Mouse (Mus musculus) embryonic facial prominence, embryonic 12.5 days (tissue): ENCODE data around the gene Tmem135. TPM values are rescaled to one million over a fixed set of nuclear protein-coding genes. Genes with fewer than 3 reads are reported as not detected.
A peak's percentile ranks its signal among the peaks of the same experiment; 100 is the strongest.

ENCODE experiments used
- ATAC-seq: fragments of 200-750 bp; cut with Nextera tagmentation; 2 replicates; pipeline ENCODE4 v1.8.0; 2017; ENCODE audit not compliant: insufficient number of reproducible peaks, insufficient read depth, low FRiP score, low TSS enrichment
- H3K27ac ChIP-seq: fragments of 300-500 bp; sonication (generic); 2 replicates; pipeline ENCODE4 v1.5.1; 2016; ENCODE audit warnings: mild to moderate bottlenecking
- H3K27me3 ChIP-seq: fragments of 300-500 bp; sonication (generic); 2 replicates; pipeline ENCODE4 v1.6.1; 2016; ENCODE audit warnings: mild to moderate bottlenecking, moderate library complexity
- H3K36me3 ChIP-seq: fragments of 300-500 bp; sonication (generic); 2 replicates; pipeline ENCODE4 v1.6.1; 2016; ENCODE audit warnings: mild to moderate bottlenecking
- H3K4me1 ChIP-seq: fragments of 300-500 bp; sonication (generic); 2 replicates; pipeline ENCODE4 v1.6.1; 2016
- H3K4me2 ChIP-seq: fragments of 300-500 bp; sonication (generic); replicated peaks from 2 replicates; pipeline ENCODE4 v1.6.1; 2016; ENCODE audit warnings: mild to moderate bottlenecking, moderate library complexity
- H3K4me3 ChIP-seq: fragments of 300-500 bp; sonication (generic); 2 replicates; pipeline ENCODE4 v1.5.1; 2016; ENCODE audit warnings: mild to moderate bottlenecking
- H3K9ac ChIP-seq: fragments of 300-500 bp; sonication (generic); 2 replicates; pipeline ENCODE4 v1.6.1; 2016; ENCODE audit warnings: mild to moderate bottlenecking, moderate library complexity
- H3K9me3 ChIP-seq: fragments of 300-500 bp; sonication (generic); 2 replicates; pipeline ENCODE4 v1.6.1; 2016; ENCODE audit warnings: mild to moderate bottlenecking, moderate library complexity
- WGBS: fragments of 180-500 bp; shearing (Covaris S2); methylation state at CpG from one replicate; pipeline ENCODE4 v1.1.7; 2016; 5-methylcytosine and 5-hydroxymethylcytosine counted together
- polyA plus RNA-seq: library from polyadenylated mRNA; unstranded; fragments of >200 nt; fragmentation: Nextera tagmentation; extraction: Ambion mirVana; gene quantifications from 2 replicates; pipeline ENCODE4 v1.2.1, GENCODE M21; 2016

The Tmem135 gene
- polyA plus RNA-seq, 1 experiment from 2014 or later: 23.0 TPM

GRCm38 (mm10) chr7:89371623-89372295 is 32.3 kb downstream of the Tmem135 start:
- Histone ChIP-seq H3K36me3 (no peaks in the 10 kb centered on the region), H3K4me2 (no peak overlapping the region), H3K27me3 (no peaks in the 10 kb centered on the region), H3K4me3 (no peak overlapping the region), H3K4me1 (no peaks in the 10 kb centered on the region), H3K9ac (no peak overlapping the region), H3K27ac (no peak overlapping the region), H3K9me3 (no peaks in the 10 kb centered on the region)
- WGBS: 67% methylated on average over 6 of the region's 6 CpGs
- ATAC-seq: no peak

- H3K4me1 ChIP-seq: no peaks in the 10 kb centered on the region
- ATAC-seq: no peak
- no peaks in the 10 kb centered on the region for H3K27me3 ChIP-seq
- H3K4me2 ChIP-seq: no peak overlapping the region
- no peak overlapping the region for H3K27ac ChIP-seq
- H3K4me3 ChIP-seq: no peak overlapping the region
- H3K36me3 ChIP-seq: no peaks in the 10 kb centered on the region
- no peaks in the 10 kb centered on the region for H3K9me3 ChIP-seq
- WGBS: 25% methylated on average over 1 of the region's 1 CpGs
- H3K9ac ChIP-seq: no peak overlapping the region
Observed at GRCm38 (mm10) chr7:89370917-89371316, 33.1 kb downstream of the Tmem135 start.

DNA sequence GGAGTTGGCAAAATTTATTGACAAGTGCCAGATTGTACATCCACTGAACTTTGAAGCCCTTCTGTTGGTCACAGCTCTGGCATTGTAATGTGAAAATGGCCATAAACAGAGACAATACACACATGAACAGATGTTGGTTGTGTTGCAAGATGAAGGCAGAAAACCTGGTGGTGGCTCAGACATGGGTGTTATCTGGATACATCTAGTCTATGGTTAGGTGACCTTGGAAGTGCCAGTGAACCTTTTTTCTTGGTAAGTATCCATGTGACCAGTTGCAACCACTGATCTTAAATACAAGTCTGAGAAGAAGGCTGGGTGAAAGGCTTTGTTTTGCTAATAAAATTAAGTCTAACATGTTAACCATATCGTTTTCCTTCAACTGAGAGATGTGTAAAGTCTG is 33.9 kb downstream of the Tmem135 start:
- Histone ChIP-seq H3K9ac (no peak overlapping the region), H3K9me3 (no peaks in the 10 kb centered on the region), H3K36me3 (no peaks in the 10 kb centered on the region), H3K4me2 (no peak overlapping the region), H3K4me1 (no peaks in the 10 kb centered on the region), H3K27me3 (no peaks in the 10 kb centered on the region), H3K27ac (no peak overlapping the region), H3K4me3 (no peak overlapping the region)
- ATAC-seq: no peak
- WGBS: 74% methylated on average over 1 of the region's 1 CpGs

- Histone ChIP-seq H3K27me3 (no peaks in the 10 kb centered on the region), H3K9me3 (no peaks in the 10 kb centered on the region), H3K4me1 (no peaks in the 10 kb centered on the region), H3K36me3 (no peaks in the 10 kb centered on the region), H3K4me2 (no peak overlapping the region), H3K4me3 (no peak overlapping the region), H3K27ac (no peak overlapping the region), H3K9ac (no peak overlapping the region)
- no peak for ATAC-seq
- WGBS: 37% methylated on average over 3 of the region's 3 CpGs
Observed at GRCm38 (mm10) chr7:89367643-89368042, 36.4 kb downstream of the Tmem135 start.

- Histone ChIP-seq H3K9me3 (no peaks in the 10 kb centered on the region), H3K4me2 (no peak overlapping the region), H3K9ac (no peak overlapping the region), H3K4me1 (no peaks in the 10 kb centered on the region), H3K27me3 (no peaks in the 10 kb centered on the region), H3K4me3 (no peak overlapping the region), H3K27ac (no peak overlapping the region), H3K36me3 (no peaks in the 10 kb centered on the region)
- no peak for ATAC-seq
- 80% methylated on average over 10 of the region's 10 CpGs for WGBS
Observed at GRCm38 (mm10) chr7:89365135-89365880, 38.7 kb downstream of the Tmem135 start.

- ATAC-seq: no peak
- Histone ChIP-seq H3K9ac (no peak overlapping the region), H3K4me2 (no peak overlapping the region), H3K4me3 (no peak overlapping the region), H3K27ac (no peak overlapping the region), H3K9me3 (no peaks in the 10 kb centered on the region), H3K4me1 (no peaks in the 10 kb centered on the region), H3K36me3 (no peaks in the 10 kb centered on the region), H3K27me3 (no peaks in the 10 kb centered on the region)
- WGBS: 88% methylated on average over 5 of the region's 5 CpGs
Observed at GRCm38 (mm10) chr7:89363975-89364374, 40.0 kb downstream of the Tmem135 start.

DNA sequence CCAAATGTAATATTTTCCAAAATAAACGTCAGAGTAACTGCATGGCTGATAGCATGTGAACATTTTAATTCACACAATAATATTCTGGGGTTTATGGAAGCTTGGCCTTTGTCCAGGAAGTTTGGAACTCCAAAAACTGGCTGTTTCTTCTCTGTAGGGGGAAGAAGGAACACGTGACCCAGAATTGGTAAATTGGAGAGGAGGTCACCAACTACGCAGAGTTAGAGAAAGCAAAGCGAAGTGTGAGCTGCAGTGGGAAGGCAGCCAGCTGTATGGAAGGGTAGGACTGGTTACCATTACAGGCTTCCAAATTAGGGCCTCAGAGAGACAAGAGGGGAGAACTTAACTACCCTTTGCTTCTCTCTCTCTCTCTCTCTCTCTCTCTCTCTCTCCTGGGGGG is 47.7 kb downstream of the Tmem135 start:
- 22% methylated on average over 4 of the region's 4 CpGs for WGBS
- H3K4me1 ChIP-seq: peaks cover 20% of the 10 kb centered on the region
- H3K4me2 ChIP-seq: no peak overlapping the region
- H3K9me3 ChIP-seq: no peaks in the 10 kb centered on the region
- no peaks in the 10 kb centered on the region for H3K27me3 ChIP-seq
- H3K36me3 ChIP-seq: no peaks in the 10 kb centered on the region
- H3K4me3 ChIP-seq: no peak overlapping the region
- no peak overlapping the region; the same call in 1 of the 2 replicates for H3K27ac ChIP-seq
- ATAC-seq: peak; percentile 91
- H3K9ac ChIP-seq: no peak overlapping the region

GRCm38 (mm10) chr7:89355519-89356255 is 48.3 kb downstream of the Tmem135 start:
- WGBS: 48% methylated on average over 8 of the region's 8 CpGs

DNA sequence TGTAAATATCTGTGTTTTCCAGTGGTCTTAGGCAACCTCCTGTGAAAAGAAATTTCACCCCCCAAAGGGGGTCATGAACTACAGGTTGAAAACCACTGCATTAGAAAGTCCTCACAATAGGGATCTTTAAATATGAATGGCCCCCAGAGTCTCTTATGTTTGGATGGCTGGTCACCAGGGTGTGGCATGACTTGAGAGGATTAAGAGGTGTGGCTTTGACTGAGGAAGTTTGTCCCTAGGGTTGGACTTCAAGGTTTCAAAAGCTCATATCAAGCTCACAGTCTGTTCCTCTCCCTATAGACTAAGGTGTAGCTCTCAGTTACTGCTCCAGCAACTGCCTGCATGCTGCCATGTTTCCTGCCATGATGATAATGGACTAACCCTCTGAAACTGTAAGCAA is 62.0 kb downstream of the Tmem135 start:
- H3K4me2 ChIP-seq: no peak overlapping the region
- H3K9ac ChIP-seq: no peak overlapping the region
- H3K4me1 ChIP-seq: peaks cover 11% of the 10 kb centered on the region
- no peaks in the 10 kb centered on the region for H3K27me3 ChIP-seq
- ATAC-seq: no peak
- no peak overlapping the region for H3K4me3 ChIP-seq
- H3K36me3 ChIP-seq: no peaks in the 10 kb centered on the region
- no peak overlapping the region for H3K27ac ChIP-seq
- H3K9me3 ChIP-seq: no peaks in the 10 kb centered on the region

More at GRCm38 (mm10) chr7:89355519-89356255, 48.3 kb downstream of the Tmem135 start:
- Histone ChIP-seq H3K4me3 (no peak overlapping the region), H3K36me3 (no peaks in the 10 kb centered on the region), H3K27ac (peak overlapping the region; percentile 61), H3K4me2 (no peak overlapping the region), H3K4me1 (peaks cover 20% of the 10 kb centered on the region), H3K9ac (no peak overlapping the region), H3K9me3 (no peaks in the 10 kb centered on the region), H3K27me3 (no peaks in the 10 kb centered on the region)
- ATAC-seq: 0 out of 2 replicates have a peak, but pooled peaks have one; percentile 3

- H3K4me1 ChIP-seq: peaks cover 16% of the 10 kb centered on the region
- H3K4me2 ChIP-seq: no peak overlapping the region
- ATAC-seq: no peak
- no peak overlapping the region for H3K27ac ChIP-seq
- no peak overlapping the region for H3K9ac ChIP-seq
- WGBS: 74% methylated on average over 1 of the region's 1 CpGs
- no peaks in the 10 kb centered on the region for H3K27me3 ChIP-seq
- H3K4me3 ChIP-seq: no peak overlapping the region
- H3K36me3 ChIP-seq: no peaks in the 10 kb centered on the region
- H3K9me3 ChIP-seq: no peaks in the 10 kb centered on the region
Observed at GRCm38 (mm10) chr7:89339808-89340207, 64.2 kb downstream of the Tmem135 start.

- Histone ChIP-seq H3K36me3 (no peaks in the 10 kb centered on the region), H3K4me1 (peaks cover 16% of the 10 kb centered on the region), H3K4me2 (peak overlapping the region; percentile 86), H3K9me3 (no peaks in the 10 kb centered on the region), H3K27me3 (no peaks in the 10 kb centered on the region), H3K27ac (no peak overlapping the region), H3K9ac (peak overlapping the region; percentile 92; the same call in 1 of the 2 replicates), H3K4me3 (peak overlapping the region; percentile 98)
- peak; percentile 69 for ATAC-seq
Observed at GRCm38 (mm10) chr7:89339142-89339435, 64.9 kb downstream of the Tmem135 start.
